Mouse (Mus musculus): Measurements from ENCODE around the gene Zfp658.

DNA sequence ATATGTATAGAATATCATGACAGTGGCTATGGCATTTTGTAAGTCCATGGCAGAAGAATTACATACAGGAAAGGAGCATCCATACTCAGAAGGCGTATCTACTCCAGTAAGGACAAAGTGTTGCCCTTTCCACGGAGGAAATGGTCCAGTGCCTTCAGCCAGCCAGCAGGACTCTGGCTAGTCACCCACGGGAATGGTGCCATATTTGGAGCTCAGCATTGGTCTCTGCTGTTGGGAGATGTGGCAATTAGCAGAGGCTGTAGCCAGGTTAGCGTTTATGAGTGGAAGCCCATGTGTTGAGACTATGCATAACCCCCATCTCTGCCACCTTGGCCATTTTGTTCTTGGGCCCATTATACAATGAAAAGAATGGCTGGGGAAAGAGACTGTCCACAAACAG is 13.8 kb upstream of the Zfp658 start:
- TF ChIP-seq CTCF (IDR thresholded peaks at IDR 0.05; ENCODE audit: control insufficient read depth, insufficient read depth, insufficient read length) (no peak), MAX (IDR thresholded peaks at IDR 0.05) (no peak), CEBPB (IDR thresholded peaks at IDR 0.05; ENCODE audit: low read depth) (no peak)
